Mouse (Mus musculus): Measurements from ENCODE around the gene Olfr1014. TPM values are rescaled to one million over a fixed set of nuclear protein-coding genes. Genes with fewer than 3 reads are reported as not detected.

Gene Olfr1014
- not detected in 2 replicates for polyA plus RNA-seq (2016; fragmentation: Nextera tagmentation; extraction: Ambion mirVana)

- H3K4me3 ChIP-seq, result no peak within 1 kb of the TSS
- H3K9me3 ChIP-seq (replicated peaks), result no peaks in the 10 kb centered on the region
- H3K4me1 ChIP-seq, result no peaks in the 10 kb centered on the region
- no peaks in the 10 kb centered on the region for H3K36me3 ChIP-seq
- no peak for DNase-seq (ENCODE audit: low spot score)
- H3K27me3 ChIP-seq (ENCODE audit: low read depth, poor library complexity, severe bottlenecking), result no peaks in the 10 kb centered on the region
- no peak within 1 kb of the TSS for H3K27ac ChIP-seq (replicated peaks)
These were observed at the start of gene Olfr1014 for GRCm38 (mm10) chr2:85772413-85772812. Gene Olfr1014, plus strand, starts transcription at chr2:85772713.

- DNase-seq (ENCODE audit: low spot score), result peak; percentile 15
- no peaks in the 10 kb centered on the region for H3K27me3 ChIP-seq (ENCODE audit: low read depth, poor library complexity, severe bottlenecking)
- no peaks in the 10 kb centered on the region for H3K36me3 ChIP-seq
- H3K4me1 ChIP-seq, result no peaks in the 10 kb centered on the region
- 23% methylated on average over 3 of the region's 3 CpGs for WGBS
- H3K9me3 ChIP-seq (replicated peaks), result no peaks in the 10 kb centered on the region
- H3K27ac ChIP-seq (replicated peaks), result no peak overlapping the region
- no peak overlapping the region for H3K4me3 ChIP-seq
These were observed 46.7 kb upstream of the Olfr1014 start for GRCm38 (mm10) chr2:85725793-85726192.

- Histone ChIP-seq H3K27ac (replicated peaks) (no peak overlapping the region), H3K4me3 (no peak overlapping the region), H3K36me3 (no peaks in the 10 kb centered on the region), H3K9me3 (replicated peaks) (no peaks in the 10 kb centered on the region), H3K27me3 (ENCODE audit: low read depth, poor library complexity, severe bottlenecking) (no peaks in the 10 kb centered on the region), H3K4me1 (no peaks in the 10 kb centered on the region)
- WGBS, result 77% methylated on average over 4 of the region's 4 CpGs
- no peak for DNase-seq (ENCODE audit: low spot score)
These were observed 18.7 kb upstream of the Olfr1014 start for GRCm38 (mm10) chr2:85753822-85754221.

GRCm38 (mm10) chr2:85762666-85763065, 9.8 kb upstream of the Olfr1014 start, which contains the start of gene Olfr1012:
Gene Olfr1012, minus strand, starts transcription at chr2:85762766.
- Histone ChIP-seq H3K36me3 (no peaks in the 10 kb centered on the region), H3K27me3 (ENCODE audit: low read depth, poor library complexity, severe bottlenecking) (no peaks in the 10 kb centered on the region), H3K9me3 (replicated peaks) (no peaks in the 10 kb centered on the region), H3K4me3 (no peak within 1 kb of the TSS), H3K27ac (replicated peaks) (no peak within 1 kb of the TSS), H3K4me1 (no peaks in the 10 kb centered on the region)
- DNase-seq (ENCODE audit: low spot score), result no peak
- WGBS, result 78% methylated on average over 1 of the region's 1 CpGs

- no peak within 1 kb of the TSS for H3K27ac ChIP-seq (replicated peaks)
- H3K4me3 ChIP-seq, result no peak within 1 kb of the TSS
- H3K9me3 ChIP-seq (replicated peaks), result no peaks in the 10 kb centered on the region
- no peak for DNase-seq (ENCODE audit: low spot score)
- H3K36me3 ChIP-seq, result no peaks in the 10 kb centered on the region
- H3K27me3 ChIP-seq (ENCODE audit: low read depth, poor library complexity, severe bottlenecking), result no peaks in the 10 kb centered on the region
- H3K4me1 ChIP-seq, result no peaks in the 10 kb centered on the region
These were observed 5.7 kb upstream of the Olfr1014 start, which contains the start of gene Olfr1013 for GRCm38 (mm10) chr2:85766798-85767197. Gene Olfr1013, plus strand, starts transcription at chr2:85767098.

GRCm38 (mm10) chr2:85781717-85782116, 9.2 kb downstream of the Olfr1014 start, which contains the start of gene Olfr1015:
Gene Olfr1015, plus strand, starts transcription at chr2:85782017.
- no peaks in the 10 kb centered on the region for H3K4me1 ChIP-seq
- no peak within 1 kb of the TSS for H3K4me3 ChIP-seq
- DNase-seq (ENCODE audit: low spot score), result no peak
- H3K27me3 ChIP-seq (ENCODE audit: low read depth, poor library complexity, severe bottlenecking), result no peaks in the 10 kb centered on the region
- no peaks in the 10 kb centered on the region for H3K36me3 ChIP-seq
- no peaks in the 10 kb centered on the region for H3K9me3 ChIP-seq (replicated peaks)
- H3K27ac ChIP-seq (replicated peaks), result no peak within 1 kb of the TSS

- H3K4me3 ChIP-seq, result no peak overlapping the region
- H3K9me3 ChIP-seq (replicated peaks), result peaks cover 2% of the 10 kb centered on the region; the same call in 1 of the 2 replicates
- WGBS, result 32% methylated on average over 2 of the region's 2 CpGs
- H3K27ac ChIP-seq (replicated peaks), result no peak overlapping the region
- H3K4me1 ChIP-seq, result 0 out of 2 replicates have a peak, but pooled peaks cover 3% of the 10 kb centered on the region
- H3K36me3 ChIP-seq, result no peaks in the 10 kb centered on the region
- H3K27me3 ChIP-seq (ENCODE audit: low read depth, poor library complexity, severe bottlenecking), result no peaks in the 10 kb centered on the region
- no peak for DNase-seq (ENCODE audit: low spot score)
These were observed 19.8 kb downstream of the Olfr1014 start for GRCm38 (mm10) chr2:85792331-85792730.

GRCm38 (mm10) chr2:85802444-85802843, 29.9 kb downstream of the Olfr1014 start, which contains the start of gene Olfr1016:
Gene Olfr1016, minus strand, starts transcription at chr2:85802544.
- H3K27me3 ChIP-seq (ENCODE audit: low read depth, poor library complexity, severe bottlenecking), result no peaks in the 10 kb centered on the region
- WGBS, result 94% methylated on average over 2 of the region's 2 CpGs
- DNase-seq (ENCODE audit: low spot score), result no peak
- no peak within 1 kb of the TSS for H3K27ac ChIP-seq (replicated peaks)
- no peaks in the 10 kb centered on the region for H3K36me3 ChIP-seq
- H3K4me3 ChIP-seq, result no peak within 1 kb of the TSS
- H3K9me3 ChIP-seq (replicated peaks), result no peaks in the 10 kb centered on the region
- no peaks in the 10 kb centered on the region for H3K4me1 ChIP-seq

- 81% methylated on average over 4 of the region's 4 CpGs for WGBS
- H3K27me3 ChIP-seq (ENCODE audit: low read depth, poor library complexity, severe bottlenecking), result no peaks in the 10 kb centered on the region
- no peaks in the 10 kb centered on the region for H3K9me3 ChIP-seq (replicated peaks)
- no peak overlapping the region for H3K27ac ChIP-seq (replicated peaks)
- H3K36me3 ChIP-seq, result no peaks in the 10 kb centered on the region
- H3K4me3 ChIP-seq, result no peak overlapping the region
- no peak for DNase-seq (ENCODE audit: low spot score)
- no peaks in the 10 kb centered on the region for H3K4me1 ChIP-seq
These were observed 32.0 kb downstream of the Olfr1014 start for GRCm38 (mm10) chr2:85804501-85804900.

GRCm38 (mm10) chr2:85818179-85818578, 45.7 kb downstream of the Olfr1014 start, which contains the start of gene Olfr1018:
Gene Olfr1018, plus strand, starts transcription at chr2:85818479.
- Histone ChIP-seq H3K27me3 (ENCODE audit: low read depth, poor library complexity, severe bottlenecking) (no peaks in the 10 kb centered on the region), H3K9me3 (replicated peaks) (no peaks in the 10 kb centered on the region), H3K36me3 (no peaks in the 10 kb centered on the region), H3K27ac (replicated peaks) (no peak within 1 kb of the TSS), H3K4me1 (no peaks in the 10 kb centered on the region), H3K4me3 (no peak within 1 kb of the TSS)
- DNase-seq (ENCODE audit: low spot score), result no peak

Other genes starting within 250 kb of the Olfr1014 start
- not detected in 2 replicates for gene Olfr996, start 193.5 kb upstream of the Olfr1014 start, polyA plus RNA-seq (2016; fragmentation: Nextera tagmentation; extraction: Ambion mirVana)
- not detected in 2 replicates for gene Olfr998, start 183.8 kb upstream of the Olfr1014 start, polyA plus RNA-seq (2016; fragmentation: Nextera tagmentation; extraction: Ambion mirVana)
- not detected in 2 replicates for gene Olfr1000, start 160.8 kb upstream of the Olfr1014 start, polyA plus RNA-seq (2016; fragmentation: Nextera tagmentation; extraction: Ambion mirVana)
- not detected in 2 replicates for gene Olfr1002, start 122.0 kb upstream of the Olfr1014 start, polyA plus RNA-seq (2016; fragmentation: Nextera tagmentation; extraction: Ambion mirVana)
- not detected in 2 replicates for gene Olfr154, start 108.3 kb upstream of the Olfr1014 start, polyA plus RNA-seq (2016; fragmentation: Nextera tagmentation; extraction: Ambion mirVana)
- gene Olfr1006, start 93.9 kb upstream of the Olfr1014 start, polyA plus RNA-seq (2016; fragmentation: Nextera tagmentation; extraction: Ambion mirVana), result not detected in 2 replicates
- gene Olfr1008, start 83.3 kb upstream of the Olfr1014 start, polyA plus RNA-seq (2016; fragmentation: Nextera tagmentation; extraction: Ambion mirVana), result not detected in 2 replicates
- gene Olfr1009, start 57.3 kb upstream of the Olfr1014 start, polyA plus RNA-seq (2016; fragmentation: Nextera tagmentation; extraction: Ambion mirVana), result not detected in 2 replicates
- gene Olfr1012, start 9.9 kb upstream of the Olfr1014 start, polyA plus RNA-seq (2016; fragmentation: Nextera tagmentation; extraction: Ambion mirVana), result not detected in 2 replicates
- not detected in 2 replicates for gene Olfr1013, start 5.6 kb upstream of the Olfr1014 start, polyA plus RNA-seq (2016; fragmentation: Nextera tagmentation; extraction: Ambion mirVana)
- not detected in 2 replicates for gene Olfr1015, start 9.3 kb downstream of the Olfr1014 start, polyA plus RNA-seq (2016; fragmentation: Nextera tagmentation; extraction: Ambion mirVana)
- not detected in 2 replicates for gene Olfr1016, start 29.8 kb downstream of the Olfr1014 start, polyA plus RNA-seq (2016; fragmentation: Nextera tagmentation; extraction: Ambion mirVana)
- not detected in 2 replicates for gene Olfr1018, start 45.8 kb downstream of the Olfr1014 start, polyA plus RNA-seq (2016; fragmentation: Nextera tagmentation; extraction: Ambion mirVana)
- not detected in 2 replicates for gene Olfr1019, start 72.8 kb downstream of the Olfr1014 start, polyA plus RNA-seq (2016; fragmentation: Nextera tagmentation; extraction: Ambion mirVana)
- not detected in 2 replicates for gene Olfr1020, start 74.3 kb downstream of the Olfr1014 start, polyA plus RNA-seq (2016; fragmentation: Nextera tagmentation; extraction: Ambion mirVana)
- not detected in 2 replicates for gene Olfr1022, start 95.9 kb downstream of the Olfr1014 start, polyA plus RNA-seq (2016; fragmentation: Nextera tagmentation; extraction: Ambion mirVana)
- not detected in 2 replicates for gene Olfr1023, start 112.9 kb downstream of the Olfr1014 start, polyA plus RNA-seq (2016; fragmentation: Nextera tagmentation; extraction: Ambion mirVana)
- gene Olfr1024, start 132.3 kb downstream of the Olfr1014 start, polyA plus RNA-seq (2016; fragmentation: Nextera tagmentation; extraction: Ambion mirVana), result not detected in 2 replicates
- gene Olfr1025-ps1, start 142.5 kb downstream of the Olfr1014 start, polyA plus RNA-seq (2016; fragmentation: Nextera tagmentation; extraction: Ambion mirVana), result not detected in 2 replicates
- gene Olfr1026, start 148.8 kb downstream of the Olfr1014 start, polyA plus RNA-seq (2016; fragmentation: Nextera tagmentation; extraction: Ambion mirVana), result not detected in 2 replicates
- gene Olfr1028, start 177.7 kb downstream of the Olfr1014 start, polyA plus RNA-seq (2016; fragmentation: Nextera tagmentation; extraction: Ambion mirVana), result not detected in 2 replicates
- gene Olfr1029, start 201.2 kb downstream of the Olfr1014 start, polyA plus RNA-seq (2016; fragmentation: Nextera tagmentation; extraction: Ambion mirVana), result not detected in 2 replicates
- gene Olfr1030, start 206.6 kb downstream of the Olfr1014 start, polyA plus RNA-seq (2016; fragmentation: Nextera tagmentation; extraction: Ambion mirVana), result not detected in 2 replicates
- not detected in 2 replicates for gene Olfr1031, start 217.6 kb downstream of the Olfr1014 start, polyA plus RNA-seq (2016; fragmentation: Nextera tagmentation; extraction: Ambion mirVana)
- gene Olfr1032, start 232.8 kb downstream of the Olfr1014 start, polyA plus RNA-seq (2016; fragmentation: Nextera tagmentation; extraction: Ambion mirVana), result not detected in 2 replicates
- gene Olfr1033, start 247.9 kb downstream of the Olfr1014 start, polyA plus RNA-seq (2016; fragmentation: Nextera tagmentation; extraction: Ambion mirVana), result not detected in 2 replicates